Mouse (Mus musculus): Measurements from ENCODE around the gene Gnpat. TPM values are rescaled to one million over a fixed set of nuclear protein-coding genes. Genes with fewer than 3 reads are reported as not detected.

Gnpat gene
- total RNA-seq (2012; rRNA removed) (73.6 and 89.1 TPM in 2 replicates), total RNA-seq (2014; rRNA removed) (52.5 and 62.3 TPM in 2 replicates), polyA plus RNA-seq (2012; ENCODE audit: insufficient read length, low read depth) (77.3 and 91.5 TPM in 2 replicates)

DNA sequence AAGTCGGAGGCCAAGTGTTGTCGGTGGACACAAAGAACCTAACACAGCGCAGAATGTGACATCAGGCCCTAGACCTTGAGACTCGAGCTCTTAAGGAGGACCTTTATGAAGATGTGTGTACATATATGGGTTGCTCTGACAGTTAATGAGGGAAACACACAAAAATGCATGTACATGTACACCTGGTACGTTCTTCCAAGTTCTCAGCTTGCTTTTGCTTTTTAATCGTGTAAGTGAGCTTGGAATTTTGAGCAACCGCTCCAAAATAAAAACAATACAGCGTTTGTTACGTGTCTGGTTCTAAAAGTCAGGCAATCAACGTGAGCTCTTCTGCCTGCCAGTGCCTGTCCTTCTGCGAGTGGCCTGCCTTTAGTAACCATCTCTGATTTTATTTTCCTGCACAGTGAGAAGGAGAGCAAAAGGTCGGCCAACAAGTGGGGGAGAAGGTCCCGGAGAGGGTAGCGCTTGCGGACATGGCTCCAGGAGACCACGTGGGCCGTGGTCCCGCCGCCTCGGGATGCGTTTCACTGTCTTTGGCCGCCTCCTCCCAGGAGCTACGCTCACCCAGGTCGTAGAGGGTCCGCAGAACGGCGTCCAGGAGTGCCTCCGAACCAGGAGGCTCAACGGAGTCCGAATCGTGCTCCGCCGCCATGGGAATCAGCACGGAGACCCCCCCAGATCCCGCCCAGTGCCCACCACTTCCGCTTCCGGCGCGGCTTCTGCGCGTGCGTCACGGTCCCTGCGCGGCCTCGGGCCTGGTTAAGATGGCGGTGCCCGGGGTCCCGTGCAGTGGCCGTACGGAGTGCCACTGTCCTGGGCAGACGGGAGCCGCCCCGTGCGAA is at the start of gene Gnpat, which contains the start of gene 2810004N23Rik:
Gnpat (plus strand) TSS at position 713 of the 842 bp plus-strand sequence.
2810004N23Rik (minus strand) TSS at position 800 of the 842 bp plus-strand sequence.
- DNase-seq (ENCODE audit: extremely low read depth), result peak; percentile 87
- peak within 1 kb of the TSS; percentile 95 for H3K9ac ChIP-seq (ENCODE audit: insufficient read depth, low read depth)
- peaks cover 8 to 58% of the 10 kb centered on the region in 2 experiments for H3K4me1 ChIP-seq (ENCODE audit: control insufficient read depth in 1 of 2, insufficient read depth in 2 of 2)
- peaks cover 33 to 61% of the 10 kb centered on the region in 2 experiments for H3K36me3 ChIP-seq (replicated peaks in 1 of 2; ENCODE audit: control insufficient read depth in 1 of 2, insufficient read depth in 1 of 2, low read length in 1 of 2)
- in situ Hi-C loops (cut with MboI; ENCODE audit: low pct_ligation_motif_present, low pct_unique_long_range_greater_than_20kb, low sequenced_read_pairs), result no loop called here
- no peak for TF ChIP-seq JUN (IDR thresholded peaks at IDR 0.05; ENCODE audit: insufficient read depth, low read depth, low read length)
- TF ChIP-seq MAZ (IDR thresholded peaks at IDR 0.05; ENCODE audit: low read depth, low read length), result peak; percentile 65; the same call in 1 of the 2 replicates
- peak; percentile 84 for TF ChIP-seq HCFC1 (IDR thresholded peaks at IDR 0.05; ENCODE audit: low read depth, low read length)
- 0 out of 2 replicates have a peak, but pooled peaks have one; percentile 32 for TF ChIP-seq ETS1 (conservative IDR thresholded peaks at IDR 0.05; ENCODE audit: low read depth, low read length)
- TF ChIP-seq ELF1 (IDR thresholded peaks at IDR 0.05; ENCODE audit: low read depth, low read length), result peak; percentile 93
- 0 out of 2 replicates have a peak, but pooled peaks have one; percentile 53 for TF ChIP-seq CHD1 (IDR thresholded peaks at IDR 0.05; ENCODE audit: low read depth, low read length)
- TF ChIP-seq POLR2A (IDR thresholded peaks at IDR 0.05; ENCODE audit: low read depth, low read length), result peak; percentile 98
- TF ChIP-seq E2F4 (IDR thresholded peaks at IDR 0.05; ENCODE audit: insufficient replicate concordance, low read depth, low read length), result peak; percentile 18; the same call in 1 of the 2 replicates
- no peak; the same call in 1 of the 2 replicates for TF ChIP-seq SIN3A (IDR thresholded peaks at IDR 0.05; ENCODE audit: low read length)
- TF ChIP-seq MXI1 (IDR thresholded peaks at IDR 0.05; ENCODE audit: low read depth, low read length), result peak; percentile 98
- TF ChIP-seq NRF1 (IDR thresholded peaks at IDR 0.05; ENCODE audit: low read depth, low read length), result peak; percentile 87
- TF ChIP-seq BHLHE40 (IDR thresholded peaks at IDR 0.05; ENCODE audit: low read depth, low read length), result peak; percentile 91
- no peak for TF ChIP-seq ZNF384 (IDR thresholded peaks at IDR 0.05; ENCODE audit: low read depth, low read length)
- TF ChIP-seq USF1 (IDR thresholded peaks at IDR 0.05; ENCODE audit: low read depth, low read length), result peak; percentile 61
- peak; percentile 94 for TF ChIP-seq MAX (IDR thresholded peaks at IDR 0.05; ENCODE audit: low read length)
- peak; percentile 94 for TF ChIP-seq ZMIZ1 (IDR thresholded peaks at IDR 0.05; ENCODE audit: low read depth, low read length)
- TF ChIP-seq UBTF (IDR thresholded peaks at IDR 0.05; ENCODE audit: low read depth, low read length), result peak; percentile 84; the same call in 1 of the 2 replicates
- peak; percentile 50 for TF ChIP-seq IRF4 (IDR thresholded peaks at IDR 0.05; ENCODE audit: low read depth, low read length)
- TF ChIP-seq ZC3H11A (IDR thresholded peaks at IDR 0.05; ENCODE audit: low read depth, low read length), result no peak
- TF ChIP-seq KAT2A (IDR thresholded peaks at IDR 0.05; ENCODE audit: insufficient replicate concordance, low read length), result peak; percentile 74; the same call in 1 of the 2 replicates
- no peak for TF ChIP-seq JUND (conservative IDR thresholded peaks at IDR 0.05; ENCODE audit: low read depth, low read length)
- peak; percentile 96 for TF ChIP-seq NELFE (IDR thresholded peaks at IDR 0.05; ENCODE audit: low read depth, low read length)
- peak; percentile 21; the same call in 1 of the 2 replicates for TF ChIP-seq USF2 (conservative IDR thresholded peaks at IDR 0.05; ENCODE audit: low read depth, low read length)
- peak; percentile 72; the same call in 1 of the 2 replicates for TF ChIP-seq TBP (conservative IDR thresholded peaks at IDR 0.05; ENCODE audit: low read depth, low read length)
- TF ChIP-seq MYC (IDR thresholded peaks at IDR 0.05; ENCODE audit: low read depth, low read length), result peak; percentile 96
- TF ChIP-seq TCF12 (IDR thresholded peaks at IDR 0.05; ENCODE audit: low read depth, low read length), result peak; percentile 96
- TF ChIP-seq GABPA (IDR thresholded peaks at IDR 0.05; ENCODE audit: insufficient replicate concordance, low read depth, low read length), result no peak; the same call in 1 of the 2 replicates
- peak; percentile 23; the same call in 1 of the 2 replicates for TF ChIP-seq CHD2 (IDR thresholded peaks at IDR 0.05; ENCODE audit: low read length)
- no peak for TF ChIP-seq EP300 (IDR thresholded peaks at IDR 0.05; ENCODE audit: low read length)
- peak; percentile 79 for TF ChIP-seq RCOR1 (conservative IDR thresholded peaks at IDR 0.05; ENCODE audit: low read depth, low read length)
- peak; percentile 80 for TF ChIP-seq POLR2AphosphoS2 (IDR thresholded peaks at IDR 0.05; ENCODE audit: low read depth, low read length)
- no peak for TF ChIP-seq SMC3 (IDR thresholded peaks at IDR 0.05; ENCODE audit: low read depth, low read length)
- dilution Hi-C loops (cut with MboI; ENCODE audit: extremely low pct_ligation_motif_present, extremely low pct_unique_long_range_greater_than_20kb, low sequenced_read_pairs), result no loop called here
- H3K79me2 ChIP-seq (replicated peaks; ENCODE audit: control insufficient read depth, extremely low read depth, insufficient read depth, poor library complexity, severe bottlenecking), result peaks cover 72% of the 10 kb centered on the region
- H3K4me3 ChIP-seq (replicated peaks in 1 of 3; ENCODE audit: low read depth in 2 of 3, low read length in 2 of 3, poor library complexity in 1 of 3), result peak within 1 kb of the TSS; percentile 95 to 100 (median 95)
- peak within 1 kb of the TSS; percentile 85 for H3K4me2 ChIP-seq (ENCODE audit: insufficient read depth, low read depth, poor library complexity, severe bottlenecking)
- H3K9me3 ChIP-seq (replicated peaks; ENCODE audit: low read length), result no peaks in the 10 kb centered on the region
- H3K27ac ChIP-seq (ENCODE audit: insufficient read depth, low read depth), result peak within 1 kb of the TSS; percentile 77
- no peaks in the 10 kb centered on the region for H3K27me3 ChIP-seq (replicated peaks)

Measured in CH12.LX (cell line).